Mouse (Mus musculus): Measurements from ENCODE around the gene Purb. TPM values are rescaled to one million over a fixed set of nuclear protein-coding genes. Genes with fewer than 3 reads are reported as not detected.

Purb gene
- polyA plus RNA-seq, 1 experiment from 2014 or later, result 24.6 TPM

- no peak overlapping the region for H3K27ac ChIP-seq (ENCODE audit: low read length)
- 0 out of 2 replicates have a peak, but pooled peaks cover 5% of the 10 kb centered on the region for H3K4me1 ChIP-seq (ENCODE audit: control insufficient read depth, insufficient read depth, low read length)
- ATAC-seq, result no peak
- H3K9ac ChIP-seq (ENCODE audit: low read depth, low read length), result no peak overlapping the region
- no peak overlapping the region for H3K4me3 ChIP-seq (ENCODE audit: low read length)
- H3K9me3 ChIP-seq (ENCODE audit: control insufficient read depth, low read length), result no peaks in the 10 kb centered on the region
- H3K27me3 ChIP-seq (replicated peaks; ENCODE audit: control insufficient read depth, insufficient read depth, low read length), result no peaks in the 10 kb centered on the region
- H3K4me2 ChIP-seq (ENCODE audit: low read depth, low read length), result no peak overlapping the region
- no peaks in the 10 kb centered on the region for H3K36me3 ChIP-seq (ENCODE audit: control insufficient read depth, insufficient read depth, low read length)
- WGBS, result 93% methylated on average over 5 of the region's 5 CpGs
Observed at GRCm38 (mm10) chr11:6488041-6488684, 12.4 kb upstream of the Purb start.

GRCm38 (mm10) chr11:6487496-6487895, 11.8 kb upstream of the Purb start:
- peak; percentile 53 for ATAC-seq
- H3K27me3 ChIP-seq (replicated peaks; ENCODE audit: control insufficient read depth, insufficient read depth, low read length), result no peaks in the 10 kb centered on the region
- H3K4me2 ChIP-seq (ENCODE audit: low read depth, low read length), result no peak overlapping the region
- 0 out of 2 replicates have a peak, but pooled peaks cover 5% of the 10 kb centered on the region for H3K4me1 ChIP-seq (ENCODE audit: control insufficient read depth, insufficient read depth, low read length)
- H3K9ac ChIP-seq (ENCODE audit: low read depth, low read length), result no peak overlapping the region
- H3K27ac ChIP-seq (ENCODE audit: low read length), result no peak overlapping the region
- H3K36me3 ChIP-seq (ENCODE audit: control insufficient read depth, insufficient read depth, low read length), result no peaks in the 10 kb centered on the region
- H3K4me3 ChIP-seq (ENCODE audit: low read length), result no peak overlapping the region
- no peaks in the 10 kb centered on the region for H3K9me3 ChIP-seq (ENCODE audit: control insufficient read depth, low read length)
- 32% methylated on average over 7 of the region's 7 CpGs for WGBS

- ATAC-seq, result no peak
- H3K27ac ChIP-seq (ENCODE audit: low read length), result no peak overlapping the region
- H3K4me2 ChIP-seq (ENCODE audit: low read depth, low read length), result no peak overlapping the region
- H3K9me3 ChIP-seq (ENCODE audit: control insufficient read depth, low read length), result no peaks in the 10 kb centered on the region
- H3K36me3 ChIP-seq (ENCODE audit: control insufficient read depth, insufficient read depth, low read length), result no peaks in the 10 kb centered on the region
- no peak overlapping the region for H3K9ac ChIP-seq (ENCODE audit: low read depth, low read length)
- H3K27me3 ChIP-seq (replicated peaks; ENCODE audit: control insufficient read depth, insufficient read depth, low read length), result no peaks in the 10 kb centered on the region
- 0 out of 2 replicates have a peak, but pooled peaks cover 5% of the 10 kb centered on the region for H3K4me1 ChIP-seq (ENCODE audit: control insufficient read depth, insufficient read depth, low read length)
- WGBS, result 65% methylated on average over 6 of the region's 6 CpGs
- H3K4me3 ChIP-seq (ENCODE audit: low read length), result no peak overlapping the region
Observed at GRCm38 (mm10) chr11:6486916-6487315, 11.2 kb upstream of the Purb start.

- H3K36me3 ChIP-seq (ENCODE audit: control insufficient read depth, insufficient read depth, low read length), result no peaks in the 10 kb centered on the region
- no peak overlapping the region for H3K4me3 ChIP-seq (ENCODE audit: low read length)
- 0 out of 2 replicates have a peak, but pooled peaks cover 5% of the 10 kb centered on the region for H3K4me1 ChIP-seq (ENCODE audit: control insufficient read depth, insufficient read depth, low read length)
- H3K9me3 ChIP-seq (ENCODE audit: control insufficient read depth, low read length), result no peaks in the 10 kb centered on the region
- no peak for ATAC-seq
- no peak overlapping the region for H3K27ac ChIP-seq (ENCODE audit: low read length)
- WGBS, result 66% methylated on average over 3 of the region's 3 CpGs
- H3K9ac ChIP-seq (ENCODE audit: low read depth, low read length), result no peak overlapping the region
- no peak overlapping the region for H3K4me2 ChIP-seq (ENCODE audit: low read depth, low read length)
- no peaks in the 10 kb centered on the region for H3K27me3 ChIP-seq (replicated peaks; ENCODE audit: control insufficient read depth, insufficient read depth, low read length)
Observed at GRCm38 (mm10) chr11:6484244-6484959, 8.7 kb upstream of the Purb start.

DNA sequence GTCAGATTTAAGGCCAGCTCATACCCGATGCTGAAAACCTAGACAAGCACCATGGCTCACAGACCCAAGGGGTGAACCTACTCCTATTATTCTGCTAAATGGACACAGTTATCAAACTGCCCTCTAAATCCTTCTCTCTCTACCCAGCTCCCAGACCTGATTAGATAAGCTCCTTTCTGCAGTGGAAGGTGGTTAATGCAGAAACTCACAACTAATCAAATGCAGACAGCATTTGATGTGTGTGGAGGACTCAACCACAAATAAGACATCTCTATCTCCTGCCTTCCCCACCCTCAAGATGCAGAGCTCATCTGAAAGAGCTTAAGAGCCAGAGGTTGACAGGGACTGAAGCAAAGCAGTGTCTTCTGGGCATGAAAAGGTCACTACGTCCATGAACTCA, 7.4 kb upstream of the Purb start:
- Histone ChIP-seq H3K4me3 (ENCODE audit: low read length) (no peak overlapping the region), H3K27ac (ENCODE audit: low read length) (no peak overlapping the region), H3K9me3 (ENCODE audit: control insufficient read depth, low read length) (no peaks in the 10 kb centered on the region), H3K9ac (ENCODE audit: low read depth, low read length) (no peak overlapping the region), H3K4me1 (ENCODE audit: control insufficient read depth, insufficient read depth, low read length) (0 out of 2 replicates have a peak, but pooled peaks cover 5% of the 10 kb centered on the region), H3K4me2 (ENCODE audit: low read depth, low read length) (no peak overlapping the region), H3K36me3 (ENCODE audit: control insufficient read depth, insufficient read depth, low read length) (no peaks in the 10 kb centered on the region), H3K27me3 (replicated peaks; ENCODE audit: control insufficient read depth, insufficient read depth, low read length) (no peaks in the 10 kb centered on the region)
- no peak for ATAC-seq
- WGBS, result 74% methylated on average over 2 of the region's 2 CpGs

DNA sequence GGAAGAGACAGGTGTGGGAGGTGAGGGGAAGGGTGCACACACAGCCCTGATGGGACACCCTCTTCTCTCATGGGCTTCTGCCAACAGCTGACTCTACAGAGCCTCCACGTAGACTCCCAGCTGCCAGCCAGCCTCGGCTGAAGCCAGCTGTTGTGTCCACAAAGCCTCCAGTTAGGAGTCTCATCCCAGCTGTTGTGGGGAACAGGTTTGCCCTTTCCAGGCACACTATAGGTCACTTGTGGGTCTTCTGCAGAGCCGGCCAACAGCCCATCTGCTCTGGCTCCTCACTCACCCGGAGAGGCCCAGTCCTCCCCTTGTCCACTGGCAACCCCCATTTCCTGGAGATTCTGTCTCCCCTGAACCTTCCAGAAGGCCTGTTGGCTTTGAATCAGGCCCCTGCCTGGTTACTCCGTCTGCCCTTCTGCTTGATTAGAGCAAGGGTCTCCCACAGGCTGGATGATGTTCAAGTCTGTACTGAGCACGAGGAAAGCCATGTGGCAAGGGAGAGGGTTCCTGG, 6.0 kb upstream of the Purb start:
- Histone ChIP-seq H3K27ac (ENCODE audit: low read length) (no peak overlapping the region), H3K9me3 (ENCODE audit: control insufficient read depth, low read length) (no peaks in the 10 kb centered on the region), H3K27me3 (replicated peaks; ENCODE audit: control insufficient read depth, insufficient read depth, low read length) (no peaks in the 10 kb centered on the region), H3K4me3 (ENCODE audit: low read length) (no peak overlapping the region), H3K36me3 (ENCODE audit: control insufficient read depth, insufficient read depth, low read length) (no peaks in the 10 kb centered on the region), H3K4me2 (ENCODE audit: low read depth, low read length) (no peak overlapping the region), H3K4me1 (ENCODE audit: control insufficient read depth, insufficient read depth, low read length) (no peaks in the 10 kb centered on the region), H3K9ac (ENCODE audit: low read depth, low read length) (no peak overlapping the region; the same call in 1 of the 2 replicates)
- no peak for ATAC-seq
- 53% methylated on average over 6 of the region's 6 CpGs for WGBS

DNA sequence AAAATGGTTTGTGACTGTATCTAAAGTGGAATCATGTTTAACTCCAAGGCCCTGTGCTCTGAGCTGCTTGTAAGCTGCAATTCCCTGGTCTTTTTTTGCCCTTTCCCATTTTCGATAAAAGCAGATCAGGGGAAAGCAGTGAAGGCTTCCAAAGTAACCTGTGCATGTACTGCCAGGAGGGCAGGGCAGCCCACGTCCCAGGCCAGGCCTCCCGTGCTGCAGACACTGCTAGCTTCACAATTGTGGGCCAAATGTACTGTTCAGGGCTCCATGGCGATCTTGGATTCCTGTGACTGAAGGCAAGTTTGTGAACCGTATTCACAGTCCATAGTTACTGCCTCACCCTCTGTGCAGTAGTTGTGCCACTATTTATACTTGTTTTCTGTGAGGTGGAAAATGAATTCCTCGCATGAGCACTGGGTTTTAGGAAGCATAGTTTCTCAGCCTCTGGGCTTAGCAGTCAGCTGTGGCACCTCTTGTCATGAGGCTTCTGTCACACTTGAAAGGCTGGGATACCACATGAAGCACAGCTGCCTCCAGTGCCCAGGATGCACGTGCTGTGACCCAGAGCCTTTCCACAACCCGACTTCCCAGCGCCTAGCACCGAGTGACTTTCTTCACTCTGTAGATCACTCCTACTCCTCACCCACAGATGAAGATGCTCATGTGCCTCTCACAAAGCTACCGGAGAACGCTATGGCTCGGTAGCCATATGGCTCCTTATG, 5.1 kb upstream of the Purb start:
- Histone ChIP-seq H3K9me3 (ENCODE audit: control insufficient read depth, low read length) (no peaks in the 10 kb centered on the region), H3K4me3 (ENCODE audit: low read length) (no peak overlapping the region), H3K36me3 (ENCODE audit: control insufficient read depth, insufficient read depth, low read length) (no peaks in the 10 kb centered on the region), H3K4me1 (ENCODE audit: control insufficient read depth, insufficient read depth, low read length) (no peaks in the 10 kb centered on the region), H3K27ac (ENCODE audit: low read length) (no peak overlapping the region), H3K9ac (ENCODE audit: low read depth, low read length) (no peak overlapping the region), H3K4me2 (ENCODE audit: low read depth, low read length) (no peak overlapping the region), H3K27me3 (replicated peaks; ENCODE audit: control insufficient read depth, insufficient read depth, low read length) (no peaks in the 10 kb centered on the region)
- 82% methylated on average over 13 of the region's 13 CpGs for WGBS
- no peak for ATAC-seq

DNA sequence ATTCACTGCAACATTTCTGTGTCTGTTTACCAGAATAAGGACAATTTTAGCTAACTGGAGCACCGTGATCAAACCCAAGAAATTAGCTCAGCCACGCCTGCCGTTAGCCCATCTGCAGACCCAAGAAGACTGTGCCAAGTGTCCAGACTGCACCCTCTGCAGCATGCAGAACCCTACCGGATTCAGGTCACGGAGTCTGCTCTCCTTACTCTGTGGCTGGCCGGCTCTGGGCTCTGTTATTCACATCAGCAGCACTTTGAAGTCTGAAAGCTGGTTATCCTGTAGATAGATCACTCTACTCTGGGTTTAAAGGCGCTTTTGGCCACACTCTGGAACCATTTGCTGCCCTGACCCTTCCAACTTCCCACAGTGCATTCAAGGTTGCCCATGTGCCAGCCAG, 4.5 kb upstream of the Purb start:
- WGBS, result 76% methylated on average over 7 of the region's 7 CpGs
- H3K4me3 ChIP-seq (ENCODE audit: low read length), result no peak overlapping the region

DNA sequence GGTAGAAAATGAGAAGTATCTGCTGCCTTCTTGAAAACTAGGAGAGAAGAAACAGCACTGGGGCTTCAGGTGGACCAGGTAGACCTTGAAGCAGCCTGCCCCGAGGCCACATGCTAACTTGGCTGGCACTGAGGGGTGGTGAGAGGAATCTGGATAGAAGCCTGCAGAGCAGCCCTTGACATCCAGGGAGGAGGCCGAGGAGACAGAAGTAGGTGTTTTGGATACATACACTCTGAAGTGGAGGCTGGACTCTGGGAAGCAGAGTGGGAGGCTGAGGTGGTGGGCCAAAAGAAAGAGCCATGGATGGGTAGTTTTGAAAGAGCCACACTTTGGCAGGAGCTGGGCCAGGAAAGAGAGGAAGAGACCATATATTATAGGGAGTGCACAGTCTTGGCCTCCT, 3.5 kb upstream of the Purb start:
- H3K27ac ChIP-seq (ENCODE audit: low read length), result no peak overlapping the region
- no peaks in the 10 kb centered on the region for H3K4me1 ChIP-seq (ENCODE audit: control insufficient read depth, insufficient read depth, low read length)
- WGBS, result 75% methylated on average over 2 of the region's 2 CpGs
- H3K4me3 ChIP-seq (ENCODE audit: low read length), result no peak overlapping the region
- no peaks in the 10 kb centered on the region for H3K36me3 ChIP-seq (ENCODE audit: control insufficient read depth, insufficient read depth, low read length)
- no peaks in the 10 kb centered on the region for H3K9me3 ChIP-seq (ENCODE audit: control insufficient read depth, low read length)
- no peak overlapping the region for H3K9ac ChIP-seq (ENCODE audit: low read depth, low read length)
- H3K4me2 ChIP-seq (ENCODE audit: low read depth, low read length), result no peak overlapping the region
- ATAC-seq, result no peak
- H3K27me3 ChIP-seq (replicated peaks; ENCODE audit: control insufficient read depth, insufficient read depth, low read length), result no peaks in the 10 kb centered on the region

More for the DNA sequence above, 4.5 kb upstream of the Purb start:
- ATAC-seq, result no peak
- H3K27me3 ChIP-seq (replicated peaks; ENCODE audit: control insufficient read depth, insufficient read depth, low read length), result no peaks in the 10 kb centered on the region
- H3K27ac ChIP-seq (ENCODE audit: low read length), result no peak overlapping the region
- no peak overlapping the region for H3K9ac ChIP-seq (ENCODE audit: low read depth, low read length)
- H3K4me2 ChIP-seq (ENCODE audit: low read depth, low read length), result no peak overlapping the region
- no peaks in the 10 kb centered on the region for H3K4me1 ChIP-seq (ENCODE audit: control insufficient read depth, insufficient read depth, low read length)
- no peaks in the 10 kb centered on the region for H3K9me3 ChIP-seq (ENCODE audit: control insufficient read depth, low read length)
- H3K36me3 ChIP-seq (ENCODE audit: control insufficient read depth, insufficient read depth, low read length), result no peaks in the 10 kb centered on the region
